Mouse (Mus musculus) liver, postnatal 0 days (tissue): Measurements from ENCODE around the gene Rnf145.

Experiments
- CTCF ChIP-seq: sonication (generic); IDR thresholded peaks from 2 replicates; pipeline ENCODE4 v1.5.1; 2016; ENCODE audit warnings: antibody characterized with exemption, low read depth
- EP300 ChIP-seq: IDR thresholded peaks from 2 replicates; pipeline ENCODE4 v1.6.1; 2016; ENCODE audit warnings: antibody characterized with exemption, low read depth, mild to moderate bottlenecking

GRCm38 (mm10) chr11:44508876-44509275 is 9.9 kb upstream of the Rnf145 start:
- TF ChIP-seq CTCF = no peak
- TF ChIP-seq EP300 = peak; percentile 100
